Mouse (Mus musculus) ES-E14 (cell line): Measurements from ENCODE around the gene P2rx3.

Source experiments
- HCFC1 ChIP-seq: IDR thresholded peaks from 2 replicates; pipeline ENCODE4 v1.6.1; 2012; ENCODE audit warnings: low read length, inconsistent platforms, borderline replicate concordance; ENCODE audit not compliant: insufficient read depth
- ZNF384 ChIP-seq: IDR thresholded peaks from 2 replicates; pipeline ENCODE4 v1.6.1; 2012; ENCODE audit warnings: low read depth, low read length, inconsistent platforms

DNA sequence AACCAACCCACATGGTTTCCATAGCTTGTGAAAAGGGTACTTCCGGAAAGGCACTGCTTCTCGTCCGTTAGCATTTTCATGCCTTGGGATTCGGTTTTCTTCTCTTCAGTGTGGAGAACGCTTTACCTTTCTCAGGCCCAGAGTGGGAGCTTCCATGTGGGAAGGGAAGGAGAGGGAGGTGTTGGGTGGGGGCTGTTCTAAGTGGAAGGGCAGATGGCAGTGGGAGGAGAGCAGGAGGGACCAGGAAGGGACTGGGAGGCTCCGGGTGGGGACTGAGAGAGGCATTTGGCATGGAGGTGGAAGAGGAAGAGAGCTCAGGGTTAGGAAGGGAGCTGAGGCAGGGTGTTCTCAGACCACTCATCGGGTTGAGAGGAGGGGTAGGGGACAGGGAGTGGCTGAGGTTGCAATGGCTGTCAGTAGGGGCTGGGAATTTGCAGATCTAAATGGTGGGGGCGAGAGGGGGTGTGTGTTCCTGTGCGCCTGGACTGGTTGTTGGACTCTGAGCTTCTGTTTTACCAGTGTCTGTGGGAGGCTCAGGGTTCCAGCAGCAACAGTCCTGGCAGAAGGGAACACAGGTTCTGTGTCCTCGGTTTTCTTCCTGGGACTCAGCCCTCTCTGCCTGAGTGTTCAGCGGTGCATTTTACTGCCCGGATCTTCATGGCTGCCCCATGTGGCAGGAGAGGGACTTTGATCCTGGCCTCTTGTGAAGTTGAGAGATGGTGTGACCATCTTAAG, 28.0 kb upstream of the P2rx3 start:
- TF ChIP-seq ZNF384 (no peak), HCFC1 (no peak)
